Mouse (Mus musculus) spleen, adult 2 months (tissue): ENCODE results near the gene Tmem56. TPM values are rescaled to one million over a fixed set of nuclear protein-coding genes. Genes with fewer than 3 reads are reported as not detected.

ENCODE experiments used
- DNase-seq, 2 experiments: peaks; one replicate each; pipeline versions ENCODE4 v3.0.0 to v3.0.0-alpha.2; 2012 to 2021; ENCODE audit warnings: low spot score in 2 of 2, low read depth in 1 of 2
- H3K27ac ChIP-seq: fragments of 200-500 bp; 2 replicates; pipeline ENCODE4 v1.5.1; 2012; ENCODE audit warnings: low read length, inconsistent platforms; ENCODE audit not compliant: insufficient read depth
- H3K27me3 ChIP-seq: fragments of 200-500 bp; 2 replicates; pipeline ENCODE4 v1.6.1; 2012; ENCODE audit warnings: mild to moderate bottlenecking, moderate library complexity, low read length, inconsistent platforms; ENCODE audit not compliant: control insufficient read depth, insufficient read depth
- H3K36me3 ChIP-seq: fragments of 200-500 bp; 2 replicates; pipeline ENCODE4 v1.6.1; 2012; ENCODE audit warnings: mild to moderate bottlenecking, low read length, inconsistent platforms; ENCODE audit not compliant: control insufficient read depth, insufficient read depth
- H3K4me1 ChIP-seq: fragments of 200-500 bp; 2 replicates; pipeline ENCODE4 v1.6.1; 2011; ENCODE audit warnings: inconsistent platforms; ENCODE audit not compliant: control insufficient read depth, insufficient read depth, insufficient read length
- H3K4me3 ChIP-seq: fragments of 200-500 bp; 2 replicates; pipeline ENCODE4 v1.5.1; 2011; ENCODE audit warnings: mild to moderate bottlenecking, inconsistent platforms; ENCODE audit not compliant: insufficient read depth, insufficient read length; ENCODE audit errors: extremely low read depth
- CTCF ChIP-seq: fragments of 200-500 bp; IDR thresholded peaks from 2 replicates; pipeline ENCODE4 v1.5.1; 2011; ENCODE audit warnings: mild to moderate bottlenecking, inconsistent platforms; ENCODE audit not compliant: insufficient read depth, insufficient read length, insufficient replicate concordance; ENCODE audit errors: extremely low read depth
- POLR2A ChIP-seq: fragments of 200-500 bp; IDR thresholded peaks from 2 replicates; pipeline ENCODE4 v1.6.1; 2011; ENCODE audit warnings: low read depth, low read length, inconsistent platforms
- WGBS: fragments of 180-500 bp; shearing (Covaris S2); methylation state at CpG from one replicate; pipeline ENCODE4 v1.1.7; 2018; 5-methylcytosine and 5-hydroxymethylcytosine counted together
- polyA plus RNA-seq: library from polyadenylated mRNA; depleted of rRNA; stranded (reverse); fragments of >200 nt; gene quantifications from 2 replicates; pipeline ENCODE4 v1.2.3, GENCODE M21; 2012

Tmem56 gene
- polyA plus RNA-seq, 1 experiment: 0.37 TPM

- no peaks in the 10 kb centered on the region for H3K36me3 ChIP-seq
- no peak for DNase-seq
- H3K27me3 ChIP-seq: peaks cover 15% of the 10 kb centered on the region
- peaks cover 7% of the 10 kb centered on the region for H3K4me1 ChIP-seq
- TF ChIP-seq CTCF: no peak
- no peak for TF ChIP-seq POLR2A
- 34% methylated on average over 20 of the region's 20 CpGs for WGBS
- no peak overlapping the region for H3K4me3 ChIP-seq
- H3K27ac ChIP-seq: no peak overlapping the region
Observed at GRCm38 (mm10) chr3:121258521-121259478, 24.1 kb downstream of the Tmem56 start.

- no peak overlapping the region for H3K27ac ChIP-seq
- 92% methylated on average over 10 of the region's 10 CpGs for WGBS
- H3K4me3 ChIP-seq: no peak overlapping the region
- no peak for DNase-seq
- H3K4me1 ChIP-seq: peaks cover 3% of the 10 kb centered on the region; the same call in 1 of the 2 replicates
- H3K36me3 ChIP-seq: no peaks in the 10 kb centered on the region
- no peak for TF ChIP-seq CTCF
- no peak for TF ChIP-seq POLR2A
- peaks cover 6% of the 10 kb centered on the region for H3K27me3 ChIP-seq
Observed at GRCm38 (mm10) chr3:121257418-121257817, 25.5 kb downstream of the Tmem56 start.

GRCm38 (mm10) chr3:121256131-121256530 lies 26.8 kb downstream of the Tmem56 start:
- no peaks in the 10 kb centered on the region for H3K4me1 ChIP-seq
- DNase-seq: no peak
- no peaks in the 10 kb centered on the region for H3K27me3 ChIP-seq
- no peaks in the 10 kb centered on the region for H3K36me3 ChIP-seq
- H3K27ac ChIP-seq: no peak overlapping the region
- H3K4me3 ChIP-seq: no peak overlapping the region
- 93% methylated on average over 8 of the region's 8 CpGs for WGBS
- TF ChIP-seq CTCF (no peak), POLR2A (no peak)

GRCm38 (mm10) chr3:121255501-121255900 lies 27.4 kb downstream of the Tmem56 start:
- H3K4me3 ChIP-seq: no peak overlapping the region
- H3K27ac ChIP-seq: no peak overlapping the region
- no peak for DNase-seq
- TF ChIP-seq CTCF (no peak), POLR2A (no peak)
- H3K27me3 ChIP-seq: no peaks in the 10 kb centered on the region
- H3K4me1 ChIP-seq: no peaks in the 10 kb centered on the region
- no peaks in the 10 kb centered on the region for H3K36me3 ChIP-seq
- 89% methylated on average over 7 of the region's 7 CpGs for WGBS

- H3K27ac ChIP-seq: no peak overlapping the region
- WGBS: 87% methylated on average over 19 of the region's 19 CpGs
- no peak for DNase-seq
- TF ChIP-seq CTCF (no peak), POLR2A (no peak)
- no peaks in the 10 kb centered on the region for H3K36me3 ChIP-seq
- no peaks in the 10 kb centered on the region for H3K4me1 ChIP-seq
- no peaks in the 10 kb centered on the region for H3K27me3 ChIP-seq
- no peak overlapping the region for H3K4me3 ChIP-seq
Observed at GRCm38 (mm10) chr3:121250576-121251433, 32.1 kb downstream of the Tmem56 start.

- no peak for DNase-seq
- no peaks in the 10 kb centered on the region for H3K36me3 ChIP-seq
- H3K27me3 ChIP-seq: no peaks in the 10 kb centered on the region
- WGBS: 90% methylated on average over 9 of the region's 9 CpGs
- no peak for TF ChIP-seq POLR2A
- TF ChIP-seq CTCF: no peak
- H3K27ac ChIP-seq: no peak overlapping the region
- no peaks in the 10 kb centered on the region for H3K4me1 ChIP-seq
- no peak overlapping the region for H3K4me3 ChIP-seq
Observed at GRCm38 (mm10) chr3:121250048-121250447, 32.9 kb downstream of the Tmem56 start.
